Mouse (Mus musculus) megakaryocyte-erythroid progenitor cell, adult 5-6 weeks (primary cell): Measurements from ENCODE around the gene Iqsec3. TPM values are rescaled to one million over a fixed set of nuclear protein-coding genes. Genes with fewer than 3 reads are reported as not detected.

Experiments used
- ATAC-seq: replicated peaks from 2 replicates; pipeline ENCODE4 v1.8.0; 2016; ENCODE audit warnings: mild to moderate bottlenecking, inconsistent platforms; ENCODE audit not compliant: severe bottlenecking, poor library complexity, low FRiP score, low TSS enrichment
- total RNA-seq, 2 experiments: library from RNA; stranded (forward) in 1 of 2; stranded (reverse) in 1 of 2; fragments of 200-1000, 215-1000 nt in 1 of 2; fragments of >200 nt in 1 of 2; fragmentation: Nextera tagmentation in 1 of 2; gene quantifications; 2 replicates each; pipeline ENCODE4 v1.2.3; 2014 to 2017

Gene Iqsec3
- total RNA-seq (2014; fragmentation: Nextera tagmentation) = not detected in 2 replicates
- not detected in 2 replicates for total RNA-seq (2017)

DNA sequence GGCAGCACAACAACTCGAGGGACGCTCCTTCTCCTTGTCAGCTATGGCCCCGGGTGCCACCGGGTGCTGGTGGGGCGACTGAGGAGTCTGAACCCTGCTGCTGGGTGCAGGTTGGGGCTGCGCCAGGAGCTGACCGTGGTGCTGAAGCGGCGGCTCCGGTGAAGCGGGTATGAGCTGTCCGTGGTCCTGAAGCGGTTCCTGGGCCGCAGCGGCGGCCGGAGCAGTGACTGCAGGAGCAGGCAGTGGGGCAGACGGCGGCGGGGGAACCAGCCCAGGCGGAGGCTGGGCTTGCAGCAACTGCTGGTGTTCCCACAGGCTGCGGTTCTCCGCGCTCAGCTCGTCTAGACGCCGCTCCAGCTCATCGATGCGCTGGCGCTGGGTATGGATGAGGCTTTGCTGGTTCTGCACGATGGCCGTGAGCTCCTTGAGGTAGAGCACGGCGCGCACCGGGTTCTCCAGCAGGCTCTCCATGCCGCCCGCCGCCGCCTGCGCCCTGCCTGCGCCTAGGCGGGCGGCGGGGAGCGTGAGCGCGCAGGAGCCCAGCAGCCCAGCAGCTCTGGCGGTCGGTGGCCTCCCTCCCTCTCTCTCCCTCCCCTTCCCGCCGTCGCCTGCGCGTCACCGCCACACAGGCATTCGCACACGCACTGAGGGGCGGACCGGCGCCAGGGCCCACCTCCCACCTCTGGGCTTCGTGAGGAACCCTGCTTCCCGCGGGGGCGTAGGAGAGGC lies at the start of gene Iqsec3:
Gene Iqsec3 (minus strand): TSS at position 586 of the 729 bp plus-strand sequence.
- ATAC-seq = peak; percentile 98

GRCm38 (mm10) chr6:121522106-121522705 lies 48.7 kb upstream of the Iqsec3 start:
- ATAC-seq = no peak

GRCm38 (mm10) chr6:121521030-121521429 lies 47.6 kb upstream of the Iqsec3 start:
- ATAC-seq = no peak

DNA sequence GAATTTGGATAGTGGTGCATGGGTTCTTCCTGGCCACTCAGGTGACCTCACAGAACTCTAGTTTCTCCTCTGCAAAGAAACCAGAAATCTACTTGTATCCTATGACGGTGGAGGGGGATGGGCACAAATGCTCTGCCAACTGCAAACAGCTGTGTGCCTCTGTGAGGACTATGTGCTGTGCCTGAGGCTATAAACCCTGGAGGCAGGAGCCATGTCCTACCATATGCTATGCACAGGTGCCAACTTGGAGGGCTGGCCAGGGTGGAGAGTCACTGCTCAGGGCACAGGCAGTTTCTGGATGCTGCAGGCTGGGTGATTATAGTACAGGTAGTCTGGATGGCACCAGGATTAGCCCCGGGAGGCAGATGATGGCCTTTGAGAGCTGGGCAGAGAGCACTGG lies 46.4 kb upstream of the Iqsec3 start:
- no peak for ATAC-seq

GRCm38 (mm10) chr6:121519266-121519810 lies 45.9 kb upstream of the Iqsec3 start:
- ATAC-seq = no peak

GRCm38 (mm10) chr6:121517726-121518125 lies 44.2 kb upstream of the Iqsec3 start:
- ATAC-seq = no peak

GRCm38 (mm10) chr6:121510381-121510780 lies 36.9 kb upstream of the Iqsec3 start:
- no peak for ATAC-seq

GRCm38 (mm10) chr6:121509871-121510270 lies 36.4 kb upstream of the Iqsec3 start:
- no peak for ATAC-seq

GRCm38 (mm10) chr6:121508266-121508665 lies 34.8 kb upstream of the Iqsec3 start:
- no peak for ATAC-seq

GRCm38 (mm10) chr6:121501044-121501638 lies 27.7 kb upstream of the Iqsec3 start:
- no peak for ATAC-seq

DNA sequence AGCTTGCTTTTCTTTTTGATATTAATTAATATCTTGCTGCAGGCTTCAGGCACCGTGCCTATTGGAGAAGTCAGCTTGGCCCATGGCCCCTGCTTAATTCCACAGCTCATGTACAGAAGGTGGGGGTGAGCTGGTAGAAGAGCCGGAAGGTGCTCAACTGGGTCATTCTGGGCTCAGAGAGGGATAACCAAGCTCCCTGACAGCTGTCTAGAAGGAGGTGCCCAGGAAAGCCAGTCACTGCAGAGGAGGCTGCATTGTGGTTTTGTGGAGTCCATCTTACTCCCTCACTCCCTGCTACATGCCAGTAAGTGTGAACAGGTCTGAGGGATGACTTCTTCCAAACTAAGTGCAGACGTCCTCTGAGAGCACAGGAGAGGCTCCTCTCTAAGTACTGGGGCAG lies 26.4 kb upstream of the Iqsec3 start:
- no peak for ATAC-seq

GRCm38 (mm10) chr6:121498819-121499535 lies 25.5 kb upstream of the Iqsec3 start:
- ATAC-seq = no peak

DNA sequence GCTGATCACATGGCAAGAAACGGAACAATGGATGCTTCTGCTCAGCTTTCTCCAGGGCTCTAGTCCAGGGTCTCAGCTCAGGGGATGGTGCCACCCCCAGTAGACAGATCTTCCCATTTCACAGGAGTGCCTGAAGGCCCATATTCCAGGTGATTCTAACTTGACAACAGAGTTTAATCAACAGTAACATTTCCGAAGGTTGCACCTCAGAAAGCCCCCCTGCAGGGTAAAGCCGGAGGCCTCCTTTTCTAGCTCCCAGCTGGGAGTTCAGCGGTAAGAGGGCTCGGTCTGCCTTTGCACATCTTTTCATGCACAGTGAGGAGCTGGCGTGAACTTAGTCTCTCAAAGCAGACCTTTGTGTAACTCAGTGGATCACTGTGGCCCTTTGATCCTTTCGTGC lies 22.1 kb upstream of the Iqsec3 start:
- no peak for ATAC-seq

GRCm38 (mm10) chr6:121495026-121495425 lies 21.5 kb upstream of the Iqsec3 start:
- ATAC-seq = no peak

DNA sequence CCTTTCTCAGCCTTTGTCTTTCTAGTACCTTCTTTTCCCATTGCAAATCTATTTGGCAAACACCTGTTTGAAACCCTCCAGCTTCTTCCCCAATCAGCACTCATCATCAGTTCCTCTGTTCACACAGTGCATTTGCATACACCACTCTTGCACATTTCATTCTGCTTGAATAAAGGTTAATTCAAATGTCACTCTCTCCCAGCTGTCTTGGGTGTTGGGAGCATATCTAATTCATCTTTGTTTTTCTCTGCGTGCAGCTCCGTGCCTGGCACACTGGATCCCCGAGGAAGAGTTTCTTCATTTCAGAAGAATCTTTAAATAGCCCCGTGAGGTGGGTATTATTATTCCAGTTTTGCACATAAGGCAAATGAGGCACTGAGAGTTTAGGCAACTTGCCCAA lies 20.8 kb upstream of the Iqsec3 start:
- ATAC-seq = no peak

DNA sequence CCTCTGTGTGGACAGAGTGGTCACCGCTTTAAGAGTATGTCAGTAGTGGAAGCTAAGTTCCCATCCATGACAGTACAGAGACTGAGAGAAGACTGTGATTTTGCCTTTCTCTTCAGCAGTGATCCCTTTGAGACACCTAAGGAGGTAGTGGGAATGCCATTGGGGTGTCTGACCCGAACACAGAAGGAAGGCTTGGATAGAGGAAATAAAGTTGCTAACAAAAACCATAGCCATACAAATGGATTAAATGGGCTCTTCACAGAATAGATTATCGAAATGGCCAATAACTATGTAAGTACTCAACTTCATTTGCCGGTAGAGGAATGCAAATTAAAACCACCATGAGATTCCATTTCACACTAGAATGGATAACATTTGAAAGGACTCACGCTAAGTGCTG lies 17.9 kb upstream of the Iqsec3 start:
- ATAC-seq = no peak

DNA sequence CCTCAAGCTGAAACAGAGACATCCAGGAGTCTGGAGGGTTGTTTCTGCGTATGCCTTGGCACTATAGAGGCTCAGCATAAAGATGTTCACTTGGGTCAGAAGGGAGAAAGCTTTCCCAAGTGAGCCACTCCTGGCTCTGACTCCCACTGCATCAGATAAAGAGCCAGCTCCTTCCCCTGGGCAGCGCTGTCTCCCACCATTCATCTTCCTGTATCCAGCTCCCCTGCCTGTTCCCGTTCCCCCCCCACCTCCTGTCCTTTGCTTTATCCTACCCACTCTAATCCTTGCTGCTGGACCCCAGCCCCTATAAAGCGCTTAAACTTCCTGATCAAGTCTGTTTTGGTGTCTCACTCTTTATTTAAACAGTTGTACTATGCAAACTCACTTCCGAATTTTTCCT lies 1.2 kb downstream of the Iqsec3 start:
- ATAC-seq = no peak

DNA sequence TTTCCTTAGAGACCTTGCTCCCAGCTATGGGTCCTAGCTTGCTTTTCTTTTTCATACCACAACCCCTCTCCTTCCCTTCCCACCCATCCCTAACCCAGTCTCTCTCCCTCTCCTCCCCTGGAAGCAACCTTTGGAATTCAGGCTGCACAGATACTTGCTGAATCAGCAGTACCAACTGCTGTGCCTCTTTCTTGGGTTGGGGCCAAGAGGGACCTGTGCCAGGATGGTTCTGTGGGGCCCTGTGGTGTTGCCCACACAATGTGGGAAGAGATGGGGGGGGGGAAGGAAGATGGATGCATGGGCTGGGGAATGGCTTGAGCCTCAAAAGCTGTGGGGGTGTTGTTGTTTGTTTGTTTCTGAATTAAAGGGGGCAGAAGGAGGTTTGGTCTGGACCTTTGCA lies 5.2 kb downstream of the Iqsec3 start:
- ATAC-seq = no peak

- ATAC-seq = no peak
These were observed 10.7 kb downstream of the Iqsec3 start for GRCm38 (mm10) chr6:121462628-121463340.
